Mouse (Mus musculus): ENCODE results near the gene Nup98. TPM values are rescaled to one million over a fixed set of nuclear protein-coding genes. Genes with fewer than 3 reads are reported as not detected.

Nup98 gene
- total and polyA plus RNA-seq, 3 experiments: 24.6 to 37.1 (median 25.0) TPM

GRCm38 (mm10) chr7:102108206-102108605 lies 101.8 kb downstream of the Nup98 start:
- Histone ChIP-seq H3K9ac (ENCODE audit: insufficient read depth, low read depth) (no peak overlapping the region), H3K36me3 (replicated peaks in 1 of 2; ENCODE audit: control insufficient read depth in 1 of 2, insufficient read depth in 1 of 2, low read length in 1 of 2) (no peaks in the 10 kb centered on the region), H3K4me2 (ENCODE audit: insufficient read depth, low read depth, poor library complexity, severe bottlenecking) (no peak overlapping the region), H3K27me3 (replicated peaks) (no peaks in the 10 kb centered on the region), H3K79me2 (replicated peaks; ENCODE audit: control insufficient read depth, extremely low read depth, insufficient read depth, poor library complexity, severe bottlenecking) (no peaks in the 10 kb centered on the region), H3K4me3 (replicated peaks in 1 of 3; ENCODE audit: low read depth in 2 of 3, low read length in 2 of 3, poor library complexity in 1 of 3) (no peak overlapping the region), H3K27ac (ENCODE audit: insufficient read depth, low read depth) (no peak overlapping the region), H3K4me1 (ENCODE audit: control insufficient read depth in 1 of 2, insufficient read depth in 2 of 2) (no peaks in the 10 kb centered on the region; a peak in 1 of 4 replicates), H3K9me3 (replicated peaks; ENCODE audit: low read length) (no peaks in the 10 kb centered on the region)
- dilution Hi-C loops (cut with MboI; ENCODE audit: extremely low pct_ligation_motif_present, extremely low pct_unique_long_range_greater_than_20kb, low sequenced_read_pairs): no loop called here
- DNase-seq (ENCODE audit: extremely low read depth): no peak
- in situ Hi-C loops (cut with MboI; ENCODE audit: low pct_ligation_motif_present, low pct_unique_long_range_greater_than_20kb, low sequenced_read_pairs): no loop called here
- TF ChIP-seq ETS1 (conservative IDR thresholded peaks at IDR 0.05; ENCODE audit: low read depth, low read length): no peak
- no peak for TF ChIP-seq IRF4 (IDR thresholded peaks at IDR 0.05; ENCODE audit: low read depth, low read length)
- TF ChIP-seq ZKSCAN1 (IDR thresholded peaks at IDR 0.05; ENCODE audit: borderline replicate concordance, low read depth, low read length): no peak
- TF ChIP-seq UBTF (IDR thresholded peaks at IDR 0.05; ENCODE audit: low read depth, low read length): no peak
- TF ChIP-seq TCF12 (IDR thresholded peaks at IDR 0.05; ENCODE audit: low read depth, low read length): no peak
- TF ChIP-seq NELFE (IDR thresholded peaks at IDR 0.05; ENCODE audit: low read depth, low read length): no peak
- TF ChIP-seq USF1 (IDR thresholded peaks at IDR 0.05; ENCODE audit: low read depth, low read length): no peak
- TF ChIP-seq RAD21 (IDR thresholded peaks at IDR 0.05; ENCODE audit: low read depth, low read length): no peak
- TF ChIP-seq MEF2A (IDR thresholded peaks at IDR 0.05; ENCODE audit: borderline replicate concordance, low read depth, low read length): no peak
- TF ChIP-seq ZNF384 (IDR thresholded peaks at IDR 0.05; ENCODE audit: low read depth, low read length): no peak
- no peak for TF ChIP-seq EP300 (IDR thresholded peaks at IDR 0.05; ENCODE audit: low read length)
- no peak for TF ChIP-seq CHD1 (IDR thresholded peaks at IDR 0.05; ENCODE audit: low read depth, low read length)
- no peak for TF ChIP-seq POLR2AphosphoS2 (IDR thresholded peaks at IDR 0.05; ENCODE audit: low read depth, low read length)

DNA sequence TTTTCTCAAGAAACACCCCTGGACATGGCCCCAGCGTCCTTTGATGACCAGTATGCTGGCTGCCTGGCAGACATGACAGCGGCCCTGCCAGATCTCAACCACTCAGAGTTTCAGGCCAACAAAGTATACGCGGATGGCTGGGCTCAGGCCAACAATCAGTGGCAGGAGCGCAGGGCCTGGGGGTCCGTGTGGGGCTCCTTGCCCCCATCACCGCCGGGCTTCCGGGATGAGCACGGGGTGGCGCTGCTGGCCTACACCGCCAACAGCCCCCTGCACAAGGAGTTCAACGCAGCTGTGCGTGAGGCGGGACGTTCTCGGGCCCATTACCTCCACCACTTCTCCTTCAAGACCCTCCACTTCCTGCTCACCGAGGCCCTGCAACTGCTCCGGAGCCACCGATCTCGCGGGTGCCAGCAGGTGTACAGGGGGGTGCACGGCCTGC lies 103.3 kb downstream of the Nup98 start:
- no peak for DNase-seq (ENCODE audit: extremely low read depth)
- Histone ChIP-seq H3K9ac (ENCODE audit: insufficient read depth, low read depth) (no peak overlapping the region), H3K9me3 (replicated peaks; ENCODE audit: low read length) (no peaks in the 10 kb centered on the region), H3K36me3 (replicated peaks in 1 of 2; ENCODE audit: control insufficient read depth in 1 of 2, insufficient read depth in 1 of 2, low read length in 1 of 2) (no peaks in the 10 kb centered on the region), H3K79me2 (replicated peaks; ENCODE audit: control insufficient read depth, extremely low read depth, insufficient read depth, poor library complexity, severe bottlenecking) (no peaks in the 10 kb centered on the region), H3K4me3 (replicated peaks in 1 of 3; ENCODE audit: low read depth in 2 of 3, low read length in 2 of 3, poor library complexity in 1 of 3) (no peak overlapping the region), H3K27me3 (replicated peaks) (no peaks in the 10 kb centered on the region), H3K27ac (ENCODE audit: insufficient read depth, low read depth) (no peak overlapping the region), H3K4me2 (ENCODE audit: insufficient read depth, low read depth, poor library complexity, severe bottlenecking) (no peak overlapping the region), H3K4me1 (ENCODE audit: control insufficient read depth in 1 of 2, insufficient read depth in 2 of 2) (peaks cover 0 to 2% of the 10 kb centered on the region in 2 experiments; a peak in 1 of 4 replicates)
- in situ Hi-C loops (cut with MboI; ENCODE audit: low pct_ligation_motif_present, low pct_unique_long_range_greater_than_20kb, low sequenced_read_pairs): no loop called here
- dilution Hi-C loops (cut with MboI; ENCODE audit: extremely low pct_ligation_motif_present, extremely low pct_unique_long_range_greater_than_20kb, low sequenced_read_pairs): no loop called here
- TF ChIP-seq USF2 (conservative IDR thresholded peaks at IDR 0.05; ENCODE audit: low read depth, low read length) (no peak), CHD1 (IDR thresholded peaks at IDR 0.05; ENCODE audit: low read depth, low read length) (no peak), E2F4 (IDR thresholded peaks at IDR 0.05; ENCODE audit: insufficient replicate concordance, low read depth, low read length) (no peak), ZNF384 (IDR thresholded peaks at IDR 0.05; ENCODE audit: low read depth, low read length) (no peak), MYC (IDR thresholded peaks at IDR 0.05; ENCODE audit: low read depth, low read length) (no peak), POLR2A (IDR thresholded peaks at IDR 0.05; ENCODE audit: low read depth, low read length) (no peak), RAD21 (IDR thresholded peaks at IDR 0.05; ENCODE audit: low read depth, low read length) (no peak), KAT2A (IDR thresholded peaks at IDR 0.05; ENCODE audit: insufficient replicate concordance, low read length) (no peak), ELF1 (IDR thresholded peaks at IDR 0.05; ENCODE audit: low read depth, low read length) (no peak), SMC3 (IDR thresholded peaks at IDR 0.05; ENCODE audit: low read depth, low read length) (no peak)

Data from CH12.LX (cell line).